ENCODE assay signal across 8 mouse cellular contexts in the genomic region with DNA sequence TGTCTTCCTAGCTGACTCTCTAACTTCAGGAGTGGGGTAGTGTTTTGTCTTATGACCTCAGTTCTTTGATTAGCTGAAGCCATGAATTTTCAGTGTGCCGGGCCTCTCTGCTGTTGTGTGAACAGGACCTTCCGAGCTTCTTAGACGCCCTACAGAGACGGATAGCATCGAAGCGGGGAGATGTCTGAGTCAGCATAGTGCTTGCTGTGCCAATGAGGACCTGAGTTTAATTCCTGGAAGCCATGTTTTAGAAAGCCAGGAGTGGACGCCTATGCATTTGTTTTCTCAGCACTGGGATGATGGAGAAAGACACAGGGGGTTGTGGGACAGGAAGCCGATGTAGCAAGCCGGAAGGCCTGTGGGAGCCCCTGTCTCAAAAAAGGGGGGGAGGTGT.
DNase-seq lines count a peak whose midpoint lies in the region; ATAC-seq and TF ChIP-seq lines count a peak whose summit lies in the region.
"Had no signal": no experiment of that assay in that cellular context is flagged by ENCODE, and none has a peak within 500 bp of the region (broad histone marks: within the 10 kb centered on the region; RNA-seq: fewer than 3 reads in every experiment).

No protein-coding gene starts in this region.

- no peak for TF ChIP-seq POLR2A in myocyte (IDR thresholded peaks at IDR 0.05; ENCODE audit: insufficient read length, low read depth)

- no peak overlapping the region for H3K9ac ChIP-seq in kidney, embryonic 16.5 days (replicated peaks; ENCODE audit: low read length)
- no peak overlapping the region for H3K9ac ChIP-seq in embryonic facial prominence, embryonic 14.5 days (ENCODE audit: low read depth, low read length)
- H3K9ac ChIP-seq in hindbrain, embryonic 15.5 days, result no peak overlapping the region

- H3K4me1 ChIP-seq in kidney, embryonic 16.5 days (ENCODE audit: insufficient read depth, low read length), result peaks cover 42% of the 10 kb centered on the region
- peaks cover 44% of the 10 kb centered on the region for H3K4me1 ChIP-seq in embryonic facial prominence, embryonic 14.5 days (ENCODE audit: control insufficient read depth, insufficient read depth, low read length)
- H3K4me1 ChIP-seq in hindbrain, embryonic 15.5 days (replicated peaks), result peaks cover 33% of the 10 kb centered on the region

- no peak for DNase-seq in kidney, adult 9 months
- DNase-seq in embryonic facial prominence, embryonic 14.5 days (ENCODE audit: low spot score), result no peak
- DNase-seq in cerebellum, adult 9-11 months, result no peak
- DNase-seq in adrenal gland, postnatal 36 days, result no peak
- DNase-seq: layer of hippocampus, adult 9-11 months had no signal

- WGBS in kidney, embryonic 16.5 days, result 34% methylated on average over 9 of the region's 9 CpGs
- WGBS in embryonic facial prominence, embryonic 14.5 days, result 69% methylated on average over 9 of the region's 9 CpGs
- 41% methylated on average over 9 of the region's 9 CpGs for WGBS in hindbrain, embryonic 15.5 days

- H3K9me3 ChIP-seq in kidney, embryonic 16.5 days (ENCODE audit: low read length), result no peaks in the 10 kb centered on the region
- no peaks in the 10 kb centered on the region for H3K9me3 ChIP-seq in embryonic facial prominence, embryonic 14.5 days (ENCODE audit: control insufficient read depth, low read length)
- no peaks in the 10 kb centered on the region for H3K9me3 ChIP-seq in hindbrain, embryonic 15.5 days

- H3K27me3 ChIP-seq in kidney, embryonic 16.5 days (ENCODE audit: insufficient read depth, low read length), result no peaks in the 10 kb centered on the region
- no peaks in the 10 kb centered on the region for H3K27me3 ChIP-seq in embryonic facial prominence, embryonic 14.5 days (replicated peaks; ENCODE audit: control insufficient read depth, insufficient read depth, low read length)
- H3K27me3 ChIP-seq in hindbrain, embryonic 15.5 days, result no peaks in the 10 kb centered on the region
- no peaks in the 10 kb centered on the region for H3K27me3 ChIP-seq in myocyte (ENCODE audit: control insufficient read depth, insufficient read depth, insufficient read length)

- peak overlapping the region; percentile 88 for H3K27ac ChIP-seq in kidney, embryonic 16.5 days (ENCODE audit: low read length)
- H3K27ac ChIP-seq in embryonic facial prominence, embryonic 14.5 days (replicated peaks; ENCODE audit: low read depth, low read length), result peak overlapping the region; percentile 72
- peak overlapping the region; percentile 68 for H3K27ac ChIP-seq in hindbrain, embryonic 15.5 days (replicated peaks)

- no peak overlapping the region for H3ac ChIP-seq in myocyte (ENCODE audit: control insufficient read depth, insufficient read length)

- no peak overlapping the region for H3K4me3 ChIP-seq in kidney, embryonic 16.5 days (ENCODE audit: low read length)
- H3K4me3 ChIP-seq in embryonic facial prominence, embryonic 14.5 days (ENCODE audit: low read depth, low read length), result no peak overlapping the region
- no peak overlapping the region for H3K4me3 ChIP-seq in hindbrain, embryonic 15.5 days
- no peak overlapping the region for H3K4me3 ChIP-seq in myocyte

- ATAC-seq in kidney, embryonic 16.5 days (ENCODE audit: low FRiP score, low TSS enrichment), result no peak
- no peak for ATAC-seq in embryonic facial prominence, embryonic 14.5 days (ENCODE audit: low read depth)
- peak; percentile 65 for ATAC-seq in hindbrain, embryonic 15.5 days (ENCODE audit: low FRiP score, low read depth)

- no peaks in the 10 kb centered on the region for H3K36me3 ChIP-seq in kidney, embryonic 16.5 days (ENCODE audit: insufficient read depth, low read length)
- H3K36me3 ChIP-seq in embryonic facial prominence, embryonic 14.5 days (ENCODE audit: control insufficient read depth, insufficient read depth, low read length), result no peaks in the 10 kb centered on the region
- H3K36me3 ChIP-seq in hindbrain, embryonic 15.5 days, result no peaks in the 10 kb centered on the region
- H3K36me3 ChIP-seq in myocyte (ENCODE audit: control insufficient read depth, insufficient read depth), result no peaks in the 10 kb centered on the region

- H3K4me2 ChIP-seq in kidney, embryonic 16.5 days (replicated peaks; ENCODE audit: low read depth, low read length), result no peak overlapping the region
- no peak overlapping the region for H3K4me2 ChIP-seq in embryonic facial prominence, embryonic 14.5 days (ENCODE audit: low read depth, low read length)
- no peak overlapping the region for H3K4me2 ChIP-seq in hindbrain, embryonic 15.5 days
- peak overlapping the region; percentile 56 for H3K4me2 ChIP-seq in myocyte (ENCODE audit: low read depth)

- H3K79me2 ChIP-seq in myocyte (ENCODE audit: control insufficient read depth, insufficient read depth), result no peaks in the 10 kb centered on the region

TF ChIP-seq in myocyte, 11 proteins besides CTCF, POLR2A, EP300 and RAD21:
- no peak for TF ChIP-seq TCF12 (IDR thresholded peaks at IDR 0.05; ENCODE audit: insufficient read depth, poor library complexity, severe bottlenecking)
- TF ChIP-seq CEBPB (IDR thresholded peaks at IDR 0.05; ENCODE audit: insufficient read depth, poor library complexity, severe bottlenecking), result no peak
- no peak for TF ChIP-seq TCF3 (IDR thresholded peaks at IDR 0.05; ENCODE audit: insufficient read length, low read depth)
- TF ChIP-seq MAX (IDR thresholded peaks at IDR 0.05; ENCODE audit: low read depth), result no peak
- TF ChIP-seq POLR2AphosphoS2 (IDR thresholded peaks at IDR 0.05; ENCODE audit: insufficient read length, low read depth), result no peak
